Mouse (Mus musculus) erythroblast, embryonic 14.5 days (primary cell): ENCODE results near the gene Prkg1. TPM values are rescaled to one million over a fixed set of nuclear protein-coding genes. Genes with fewer than 3 reads are reported as not detected.
"Not testable (repeated sequence)": the region's sequence is repeated elsewhere in the genome, so short reads cannot be mapped to it uniquely, and the experiment has no call there.

ENCODE experiments used
- H3K27me3 ChIP-seq: 2 replicates; pipeline ENCODE4 v1.6.1; 2012; ENCODE audit warnings: inconsistent platforms; ENCODE audit not compliant: control insufficient read depth
- H3K36me3 ChIP-seq: 2 replicates; pipeline ENCODE4 v1.6.1; 2012; ENCODE audit warnings: mild to moderate bottlenecking, inconsistent platforms; ENCODE audit not compliant: control insufficient read depth
- H3K4me1 ChIP-seq: 2 replicates; pipeline ENCODE4 v1.6.1; 2012; ENCODE audit warnings: inconsistent platforms; ENCODE audit not compliant: control insufficient read depth
- H3K4me3 ChIP-seq: replicated peaks from 2 replicates; pipeline ENCODE3; 2012; ENCODE audit warnings: moderate library complexity, mild to moderate bottlenecking, inconsistent platforms
- H3K9me3 ChIP-seq: 2 replicates; pipeline ENCODE4 v1.6.1; 2012; ENCODE audit warnings: low read length, inconsistent platforms, mixed read lengths; ENCODE audit not compliant: control insufficient read depth
- GATA1 ChIP-seq: IDR thresholded peaks from 2 replicates; pipeline ENCODE4 v1.6.1; 2012; ENCODE audit warnings: low read length, inconsistent platforms, mixed read lengths
- TAL1 ChIP-seq: IDR thresholded peaks from 3 replicates; pipeline ENCODE4 v1.6.1; 2012; ENCODE audit warnings: low read length, inconsistent platforms, mixed read lengths
- polyA plus RNA-seq: library from polyadenylated mRNA; stranded (reverse); fragments of >175 nt; gene quantifications from 2 replicates; pipeline ENCODE4 v1.2.3, GENCODE M21; 2012

Gene Prkg1
- polyA plus RNA-seq, 1 experiment: not detected

GRCm38 (mm10) chr19:31279797-31280486, 484.9 kb downstream of the Prkg1 start:
- H3K4me3 ChIP-seq: no peak overlapping the region
- no peaks in the 10 kb centered on the region for H3K4me1 ChIP-seq
- H3K36me3 ChIP-seq: no peaks in the 10 kb centered on the region
- H3K27me3 ChIP-seq: no peaks in the 10 kb centered on the region
- H3K9me3 ChIP-seq: no peaks in the 10 kb centered on the region
- TF ChIP-seq GATA1: no peak
- no peak for TF ChIP-seq TAL1

- Histone ChIP-seq H3K27me3 (no peaks in the 10 kb centered on the region), H3K9me3 (no peaks in the 10 kb centered on the region), H3K36me3 (no peaks in the 10 kb centered on the region), H3K4me3 (no peak overlapping the region), H3K4me1 (no peaks in the 10 kb centered on the region)
- TF ChIP-seq GATA1: no peak
- TF ChIP-seq TAL1: no peak
These were observed 502.4 kb downstream of the Prkg1 start for GRCm38 (mm10) chr19:31262438-31262837.

DNA sequence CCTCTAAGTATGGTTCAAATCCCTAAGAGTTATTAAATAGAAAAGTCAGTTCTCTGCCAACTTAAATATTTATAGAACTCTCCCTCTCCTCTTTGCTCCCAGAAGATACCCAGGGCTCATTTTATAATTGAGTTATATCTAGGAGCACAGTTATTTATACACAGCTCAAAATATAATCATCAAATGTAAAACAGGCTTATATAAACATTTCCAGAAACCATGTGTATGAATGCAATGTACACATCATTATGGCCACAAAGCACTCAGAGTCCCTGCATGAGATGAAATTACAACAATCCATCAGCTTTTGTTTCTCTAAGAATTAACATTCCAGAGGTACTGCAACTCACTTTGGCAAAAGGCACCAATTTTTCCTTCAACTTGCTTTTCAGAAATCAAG, 504.3 kb downstream of the Prkg1 start:
- Histone ChIP-seq H3K27me3 (no peaks in the 10 kb centered on the region), H3K36me3 (no peaks in the 10 kb centered on the region), H3K4me1 (no peaks in the 10 kb centered on the region), H3K4me3 (no peak overlapping the region), H3K9me3 (no peaks in the 10 kb centered on the region)
- no peak for TF ChIP-seq GATA1
- no peak for TF ChIP-seq TAL1

DNA sequence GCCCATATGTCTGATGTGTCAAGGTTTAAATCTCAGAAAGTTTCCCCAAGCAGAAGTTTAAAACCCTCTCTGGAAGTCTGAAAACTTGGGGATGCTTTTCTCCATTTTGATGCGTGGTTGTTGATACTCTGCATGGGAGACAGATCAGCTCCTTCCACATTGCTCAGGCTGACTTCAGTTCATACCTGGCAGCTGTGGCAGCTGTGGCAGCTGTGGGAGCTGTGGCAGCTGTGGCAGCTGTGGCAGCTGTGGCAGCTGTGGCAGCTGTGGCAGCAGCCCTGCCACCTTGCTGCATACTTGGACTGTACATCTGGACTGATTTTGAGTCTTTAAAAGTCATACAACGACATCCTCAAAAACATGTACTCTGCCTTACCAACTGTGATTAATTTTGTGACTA, 509.1 kb downstream of the Prkg1 start:
- TF ChIP-seq TAL1 (no peak), GATA1 (no peak)
- H3K4me3 ChIP-seq: no peak overlapping the region
- no peaks in the 10 kb centered on the region for H3K36me3 ChIP-seq
- H3K27me3 ChIP-seq: no peaks in the 10 kb centered on the region
- H3K9me3 ChIP-seq: no peaks in the 10 kb centered on the region
- H3K4me1 ChIP-seq: no peaks in the 10 kb centered on the region

GRCm38 (mm10) chr19:31232410-31232809, 532.4 kb downstream of the Prkg1 start:
- H3K4me3 ChIP-seq: no peak overlapping the region
- no peak for TF ChIP-seq GATA1
- TF ChIP-seq TAL1: no peak

GRCm38 (mm10) chr19:31228385-31228784, 536.4 kb downstream of the Prkg1 start:
- Histone ChIP-seq H3K27me3 (no peaks in the 10 kb centered on the region), H3K4me1 (no peaks in the 10 kb centered on the region), H3K36me3 (no peaks in the 10 kb centered on the region), H3K4me3 (no peak overlapping the region), H3K9me3 (no peaks in the 10 kb centered on the region)
- TF ChIP-seq TAL1 (no peak), GATA1 (no peak)

More at GRCm38 (mm10) chr19:31232410-31232809, 532.4 kb downstream of the Prkg1 start:
- Histone ChIP-seq H3K9me3 (no peaks in the 10 kb centered on the region), H3K36me3 (no peaks in the 10 kb centered on the region), H3K4me1 (no peaks in the 10 kb centered on the region), H3K27me3 (no peaks in the 10 kb centered on the region)

GRCm38 (mm10) chr19:31223457-31223856, 541.4 kb downstream of the Prkg1 start:
- Histone ChIP-seq H3K4me1 (peaks cover 6% of the 10 kb centered on the region; the same call in 1 of the 2 replicates), H3K9me3 (no peaks in the 10 kb centered on the region), H3K36me3 (no peaks in the 10 kb centered on the region), H3K4me3 (no peak overlapping the region), H3K27me3 (no peaks in the 10 kb centered on the region)
- TF ChIP-seq GATA1 (no peak), TAL1 (no peak)

GRCm38 (mm10) chr19:31219261-31219660, 545.6 kb downstream of the Prkg1 start:
- not testable (repeated sequence) for H3K36me3 ChIP-seq, H3K9me3 ChIP-seq, H3K4me3 ChIP-seq, H3K4me1 ChIP-seq, H3K27me3 ChIP-seq

DNA sequence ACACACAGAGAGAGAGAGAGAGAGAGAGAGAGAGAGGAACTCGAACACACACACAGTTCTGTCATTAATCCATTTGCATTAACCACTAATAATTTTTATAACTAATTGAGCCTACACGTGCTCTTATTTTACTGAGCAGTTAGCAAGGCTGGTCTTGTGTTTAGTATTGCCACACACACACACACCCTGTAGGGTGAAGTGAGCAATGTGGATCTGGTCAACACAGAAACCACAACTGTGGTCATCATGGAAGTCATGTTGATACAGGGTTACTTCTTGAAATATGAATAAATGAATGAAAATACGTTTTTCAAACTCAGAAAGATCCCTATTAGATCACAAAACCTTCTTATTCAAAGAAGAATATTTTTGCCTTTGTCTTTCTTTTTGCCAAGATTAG, 554.0 kb downstream of the Prkg1 start:
- H3K4me3 ChIP-seq: no peak overlapping the region
- H3K9me3 ChIP-seq: no peaks in the 10 kb centered on the region
- TF ChIP-seq TAL1: no peak
- no peak for TF ChIP-seq GATA1
- H3K27me3 ChIP-seq: no peaks in the 10 kb centered on the region
- H3K36me3 ChIP-seq: no peaks in the 10 kb centered on the region
- no peaks in the 10 kb centered on the region for H3K4me1 ChIP-seq

DNA sequence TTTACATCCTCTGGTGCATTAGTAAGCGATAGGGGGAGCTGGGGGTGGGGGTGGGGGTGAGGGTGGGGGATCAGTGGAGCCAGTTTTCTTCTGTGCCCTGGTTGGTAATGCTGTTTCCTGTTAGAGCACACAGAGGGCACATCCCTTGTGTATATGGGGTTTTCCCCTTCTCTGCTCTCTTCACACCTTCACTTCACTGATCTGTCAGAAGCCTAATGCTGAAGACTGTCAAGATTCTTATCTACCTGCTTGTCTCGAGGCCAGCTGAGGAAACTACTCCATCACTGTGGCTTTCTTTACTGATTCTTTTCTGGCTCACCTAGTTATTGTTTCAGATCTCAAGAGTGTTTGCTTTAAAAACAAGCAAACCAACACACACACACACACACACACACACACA, 554.4 kb downstream of the Prkg1 start:
- Histone ChIP-seq H3K36me3 (no peaks in the 10 kb centered on the region), H3K9me3 (no peaks in the 10 kb centered on the region), H3K27me3 (no peaks in the 10 kb centered on the region), H3K4me1 (no peaks in the 10 kb centered on the region), H3K4me3 (no peak overlapping the region)
- TF ChIP-seq GATA1 (no peak), TAL1 (no peak)
